Mouse (Mus musculus): ENCODE results near the gene Gm973. TPM values are rescaled to one million over a fixed set of nuclear protein-coding genes. Genes with fewer than 3 reads are reported as not detected.

The Gm973 gene
- polyA plus RNA-seq, 1 experiment from 2014 or later, result 5.5 TPM

- Histone ChIP-seq H3K9ac (replicated peaks; ENCODE audit: low read depth) (no peak overlapping the region), H3K9me3 (ENCODE audit: low read length) (no peaks in the 10 kb centered on the region), H3K36me3 (ENCODE audit: insufficient read depth, low read length) (0 out of 2 replicates have a peak, but pooled peaks cover 4% of the 10 kb centered on the region), H3K27ac (ENCODE audit: low read length) (no peak overlapping the region), H3K4me2 (replicated peaks; ENCODE audit: low read depth, low read length) (no peak overlapping the region), H3K4me3 (ENCODE audit: low read depth, low read length) (no peak overlapping the region), H3K27me3 (replicated peaks; ENCODE audit: insufficient read depth, low read length) (no peaks in the 10 kb centered on the region), H3K4me1 (ENCODE audit: insufficient read depth, low read depth, low read length) (no peaks in the 10 kb centered on the region)
- no peak for ATAC-seq
- 95% methylated on average over 3 of the region's 3 CpGs for WGBS
- TF ChIP-seq CTCF (IDR thresholded peaks at IDR 0.05), result no peak
- TF ChIP-seq EP300 (IDR thresholded peaks at IDR 0.05), result no peak
- DNase-seq (ENCODE audit: low spot score), result no peak
Measured at GRCm38 (mm10) chr1:59651201-59651819, 135.2 kb downstream of the Gm973 start.

- H3K27ac ChIP-seq (ENCODE audit: low read length), result no peak overlapping the region
- ATAC-seq (no peak), DNase-seq (ENCODE audit: low spot score) (no peak)
- H3K27me3 ChIP-seq (replicated peaks; ENCODE audit: insufficient read depth, low read length), result no peaks in the 10 kb centered on the region
- TF ChIP-seq EP300 (IDR thresholded peaks at IDR 0.05), result no peak
- TF ChIP-seq CTCF (IDR thresholded peaks at IDR 0.05), result no peak
- no peaks in the 10 kb centered on the region for H3K9me3 ChIP-seq (ENCODE audit: low read length)
- H3K36me3 ChIP-seq (ENCODE audit: insufficient read depth, low read length), result 0 out of 2 replicates have a peak, but pooled peaks cover 4% of the 10 kb centered on the region
- H3K4me2 ChIP-seq (replicated peaks; ENCODE audit: low read depth, low read length), result no peak overlapping the region
- 89% methylated on average over 3 of the region's 3 CpGs for WGBS
- H3K4me1 ChIP-seq (ENCODE audit: insufficient read depth, low read depth, low read length), result no peaks in the 10 kb centered on the region
- no peak overlapping the region for H3K4me3 ChIP-seq (ENCODE audit: low read depth, low read length)
- H3K9ac ChIP-seq (replicated peaks; ENCODE audit: low read depth), result no peak overlapping the region
Measured at GRCm38 (mm10) chr1:59653243-59653911, 137.3 kb downstream of the Gm973 start.

- H3K4me1 ChIP-seq (ENCODE audit: insufficient read depth, low read depth, low read length), result no peaks in the 10 kb centered on the region
- ATAC-seq, result peak; percentile 54
- H3K27me3 ChIP-seq (replicated peaks; ENCODE audit: insufficient read depth, low read length), result no peaks in the 10 kb centered on the region
- DNase-seq (ENCODE audit: low spot score), result peak; percentile 58
- no peaks in the 10 kb centered on the region for H3K9me3 ChIP-seq (ENCODE audit: low read length)
- WGBS, result 62% methylated on average over 7 of the region's 7 CpGs
- 0 out of 2 replicates have a peak, but pooled peaks cover 4% of the 10 kb centered on the region for H3K36me3 ChIP-seq (ENCODE audit: insufficient read depth, low read length)
- TF ChIP-seq CTCF (IDR thresholded peaks at IDR 0.05) (peak; percentile 53), EP300 (IDR thresholded peaks at IDR 0.05) (no peak)
- H3K4me2 ChIP-seq (replicated peaks; ENCODE audit: low read depth, low read length), result no peak overlapping the region
- no peak overlapping the region for H3K4me3 ChIP-seq (ENCODE audit: low read depth, low read length)
- no peak overlapping the region for H3K27ac ChIP-seq (ENCODE audit: low read length)
- no peak overlapping the region for H3K9ac ChIP-seq (replicated peaks; ENCODE audit: low read depth)
Measured at GRCm38 (mm10) chr1:59656244-59657171, 140.4 kb downstream of the Gm973 start.

GRCm38 (mm10) chr1:59663456-59664135 is 147.5 kb downstream of the Gm973 start:
- 82% methylated on average over 2 of the region's 3 CpGs for WGBS
- ATAC-seq, result peak; percentile 87
- Histone ChIP-seq H3K4me3 (ENCODE audit: low read depth, low read length) (no peak overlapping the region), H3K27ac (ENCODE audit: low read length) (no peak overlapping the region), H3K27me3 (replicated peaks; ENCODE audit: insufficient read depth, low read length) (no peaks in the 10 kb centered on the region), H3K4me2 (replicated peaks; ENCODE audit: low read depth, low read length) (no peak overlapping the region), H3K9ac (replicated peaks; ENCODE audit: low read depth) (no peak overlapping the region), H3K36me3 (ENCODE audit: insufficient read depth, low read length) (no peaks in the 10 kb centered on the region), H3K4me1 (ENCODE audit: insufficient read depth, low read depth, low read length) (peaks cover 6% of the 10 kb centered on the region; the same call in 1 of the 2 replicates), H3K9me3 (ENCODE audit: low read length) (no peaks in the 10 kb centered on the region)
- TF ChIP-seq CTCF (IDR thresholded peaks at IDR 0.05) (no peak), EP300 (IDR thresholded peaks at IDR 0.05) (peak; percentile 91)
- peak; percentile 40 for DNase-seq (ENCODE audit: low spot score)

GRCm38 (mm10) chr1:59668871-59669270 is 152.8 kb downstream of the Gm973 start:
- 82% methylated on average over 2 of the region's 2 CpGs for WGBS
- DNase-seq (ENCODE audit: low spot score) (no peak), ATAC-seq (no peak)
- peaks cover 11% of the 10 kb centered on the region; the same call in 1 of the 2 replicates for H3K4me1 ChIP-seq (ENCODE audit: insufficient read depth, low read depth, low read length)
- no peaks in the 10 kb centered on the region for H3K9me3 ChIP-seq (ENCODE audit: low read length)
- no peak overlapping the region for H3K27ac ChIP-seq (ENCODE audit: low read length)
- H3K4me2 ChIP-seq (replicated peaks; ENCODE audit: low read depth, low read length), result no peak overlapping the region; the same call in 1 of the 2 replicates
- no peak overlapping the region for H3K4me3 ChIP-seq (ENCODE audit: low read depth, low read length)
- TF ChIP-seq CTCF (IDR thresholded peaks at IDR 0.05), result no peak
- no peak for TF ChIP-seq EP300 (IDR thresholded peaks at IDR 0.05)
- H3K9ac ChIP-seq (replicated peaks; ENCODE audit: low read depth), result no peak overlapping the region
- H3K27me3 ChIP-seq (replicated peaks; ENCODE audit: insufficient read depth, low read length), result no peaks in the 10 kb centered on the region
- no peaks in the 10 kb centered on the region for H3K36me3 ChIP-seq (ENCODE audit: insufficient read depth, low read length)
